Mouse (Mus musculus): Measurements from ENCODE around the gene Dnah8.

DNA sequence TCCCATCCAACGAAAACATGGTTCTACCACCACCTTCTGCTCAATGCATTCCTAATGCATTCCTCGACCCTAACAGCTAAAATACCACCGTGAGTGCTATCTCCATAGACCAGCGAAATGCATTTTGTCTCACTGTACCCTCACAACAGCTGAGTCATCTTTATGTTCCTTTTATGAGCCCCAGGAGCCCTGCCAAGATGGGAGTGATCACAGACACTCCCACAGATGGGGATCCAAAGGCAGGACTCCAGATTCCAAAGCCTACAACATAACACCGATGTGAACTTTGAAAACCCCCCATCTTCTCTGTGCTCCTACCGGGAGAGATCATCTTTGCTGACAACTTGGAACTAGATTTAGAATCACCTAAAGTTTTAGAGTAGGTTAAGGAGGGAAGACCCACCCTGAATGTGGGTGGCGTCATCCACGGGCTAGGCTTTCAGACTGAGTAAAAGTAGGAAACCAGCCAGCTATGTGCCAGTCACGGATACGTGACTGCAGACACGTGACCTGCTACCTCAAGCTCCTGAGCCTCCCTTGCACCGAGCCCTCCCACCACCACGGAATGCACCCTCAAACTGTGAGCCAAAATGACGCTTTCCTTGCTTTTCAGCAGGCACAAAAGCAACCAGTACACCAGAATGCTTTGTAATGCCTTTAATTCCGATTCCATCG is 14.7 kb upstream of the Dnah8 start:
- TF ChIP-seq CTCF (IDR thresholded peaks at IDR 0.05; ENCODE audit: borderline replicate concordance, extremely low read depth, insufficient read depth, insufficient read length): no peak
- TF ChIP-seq POLR2A (IDR thresholded peaks at IDR 0.05; ENCODE audit: borderline replicate concordance, extremely low read depth, insufficient read depth, insufficient read length, poor library complexity, severe bottlenecking): no peak
